In genomic region chr1:132140171-132140570, GRCm38 (mm10) we compare ENCODE assay signal across 8 mouse cellular contexts. TPM values are rescaled to one million over a fixed set of nuclear protein-coding genes. Genes with fewer than 3 reads are reported as not detected.
A peak's percentile ranks its signal among the peaks of the same experiment; 100 is the strongest.
DNase-seq lines count a peak whose midpoint lies in the region; TF ChIP-seq lines count a peak whose summit lies in the region.

No protein-coding gene starts in this region.

- intact Hi-C loops in gastrocnemius, adult 2 months (cut with DNase I): no loop called here
- intact Hi-C loops in heart, postnatal 10 days (cut with DNase I): no loop called here

- DNase-seq in gastrocnemius, adult 2 months: peak; percentile 49
- no peak for DNase-seq in gastrocnemius, adult 18-20 months (ENCODE audit: low spot score)
- peak; percentile 76 for DNase-seq in 416B (ENCODE audit: low read depth)
- DNase-seq in adrenal gland, adult 2 months: peak; percentile 59
- peak; percentile 47 to 64 for DNase-seq in heart, postnatal 10 days
- DNase-seq in lung, postnatal 36 days: peak; percentile 77
- peak; percentile 55 for DNase-seq in thymus, postnatal 25 days
- DNase-seq in right cerebral cortex, adult 2 months (ENCODE audit: low spot score in 2 of 2): no peak

- peak overlapping the region; percentile 86; the same call in 1 of the 2 replicates for H3K27ac ChIP-seq in gastrocnemius, adult 2 months

- H3K4me3 ChIP-seq in gastrocnemius, adult 2 months: no peak overlapping the region; the same call in 1 of the 2 replicates

- peak; percentile 53 for TF ChIP-seq CTCF in gastrocnemius, adult 2 months (IDR thresholded peaks at IDR 0.05)

RNA-seq across cellular contexts. Expression of gene Cdk18, which starts 0.7 kb away (rescaled TPM):
- total RNA-seq in gastrocnemius, adult 2 months (2021): 1 to 10 TPM; 3.0 to 4.1 TPM
- 1 to 10 TPM; 5.0 to 6.1 TPM for total RNA-seq in gastrocnemius, adult 18-20 months (2021)
- total RNA-seq in adrenal gland, adult 2 months (2021): 10 to 100 TPM; 14.9 to 22.5 TPM
- polyA plus RNA-seq in adrenal gland, adult 2 months (2012; rRNA removed): 36.3 and 42.5 TPM in 2 replicates
- 10 to 100 TPM in 1 of 2 experiments, 1 to 10 TPM in 1; 7.6 to 10.4 TPM for total RNA-seq in heart, postnatal 10 days (2021)

RNA-seq across cellular contexts. Expression of gene Lemd1, which starts 51.1 kb away (rescaled TPM):
- total RNA-seq in gastrocnemius, adult 2 months (2021): not detected
- total RNA-seq in gastrocnemius, adult 18-20 months (2021): not detected
- total RNA-seq in adrenal gland, adult 2 months (2021): under 1 TPM in 1 of 2 experiments, not detected in 1; 0.41 TPM
- 0.19 and 0.20 TPM in 2 replicates for polyA plus RNA-seq in adrenal gland, adult 2 months (2012; rRNA removed)
- not detected for total RNA-seq in heart, postnatal 10 days (2021)

RNA-seq across cellular contexts. Expression of gene AC124108.1, which starts 51.1 kb away (rescaled TPM):
- not detected for total RNA-seq in gastrocnemius, adult 2 months (2021)
- not detected for total RNA-seq in gastrocnemius, adult 18-20 months (2021)
- total RNA-seq in adrenal gland, adult 2 months (2021): under 1 TPM; 0.10 to 0.12 TPM
- 0.03 and 0.09 TPM in 2 replicates for polyA plus RNA-seq in adrenal gland, adult 2 months (2012; rRNA removed)
- not detected for total RNA-seq in heart, postnatal 10 days (2021)

Comparison
In these comparisons a context has a peak if more than half of its experiments do, and no peak if none do; other contexts are left out.
1. DNase-seq: peak in gastrocnemius, adult 2 months (single experiment), 416B (single experiment), adrenal gland, adult 2 months (single experiment), heart, postnatal 10 days (2 of 2), lung, postnatal 36 days (single experiment) and thymus, postnatal 25 days (single experiment); none in gastrocnemius, adult 18-20 months (single experiment) and right cerebral cortex, adult 2 months (0 of 2).